Mouse (Mus musculus): ENCODE measurements around the gene Ntn3. TPM values are rescaled to one million over a fixed set of nuclear protein-coding genes. Genes with fewer than 3 reads are reported as not detected.

The Ntn3 gene
- polyA plus RNA-seq, 1 experiment from 2014 or later, result 5.4 TPM

Small RNAs within 50 kb of the gene (microRNA-seq; reads per million reads assigned to microRNA genes)
- gene Mir5134, result 0.66 reads per million
- gene Mir6965, result 0.83 reads per million

Other genes starting within 250 kb of the Ntn3 start
- gene Prss30, start 229.0 kb downstream of the Ntn3 start, polyA plus RNA-seq (2015; fragmentation: Nextera tagmentation; extraction: Ambion mirVana), result 0.18 and 0.21 TPM in 2 replicates
- gene Prss22, start 211.4 kb downstream of the Ntn3 start, polyA plus RNA-seq (2015; fragmentation: Nextera tagmentation; extraction: Ambion mirVana), result 4.2 and 6.7 TPM in 2 replicates
- 19.0 and 30.0 TPM in 2 replicates for gene Prss27, start 171.4 kb downstream of the Ntn3 start, polyA plus RNA-seq (2015; fragmentation: Nextera tagmentation; extraction: Ambion mirVana)
- gene Kctd5, start 136.0 kb downstream of the Ntn3 start, polyA plus RNA-seq (2015; fragmentation: Nextera tagmentation; extraction: Ambion mirVana), result 54.8 and 56.2 TPM in 2 replicates
- 36.6 and 38.6 TPM in 2 replicates for gene Pdpk1, start 58.6 kb downstream of the Ntn3 start, polyA plus RNA-seq (2015; fragmentation: Nextera tagmentation; extraction: Ambion mirVana)
- 26.1 and 27.0 TPM in 2 replicates for gene Amdhd2, start 45.8 kb downstream of the Ntn3 start, polyA plus RNA-seq (2015; fragmentation: Nextera tagmentation; extraction: Ambion mirVana)
- gene Atp6v0c, start 39.8 kb downstream of the Ntn3 start, polyA plus RNA-seq (2015; fragmentation: Nextera tagmentation; extraction: Ambion mirVana), result 504 and 564 TPM in 2 replicates
- 3.6 and 5.4 TPM in 2 replicates for gene Tbc1d24, start 4.0 kb downstream of the Ntn3 start, polyA plus RNA-seq (2015; fragmentation: Nextera tagmentation; extraction: Ambion mirVana)
- 7.6 and 9.7 TPM in 2 replicates for gene Tedc2, start 11.3 kb upstream of the Ntn3 start, polyA plus RNA-seq (2015; fragmentation: Nextera tagmentation; extraction: Ambion mirVana)
- 50.2 and 51.8 TPM in 2 replicates for gene Ccnf, start 42.0 kb upstream of the Ntn3 start, polyA plus RNA-seq (2015; fragmentation: Nextera tagmentation; extraction: Ambion mirVana)
- gene Abca17, start 141.5 kb upstream of the Ntn3 start, polyA plus RNA-seq (2015; fragmentation: Nextera tagmentation; extraction: Ambion mirVana), result not detected in 2 replicates
- 12.2 and 14.0 TPM in 2 replicates for gene Abca3, start 142.4 kb upstream of the Ntn3 start, polyA plus RNA-seq (2015; fragmentation: Nextera tagmentation; extraction: Ambion mirVana)
- 216 and 217 TPM in 2 replicates for gene Rnps1, start 205.0 kb upstream of the Ntn3 start, polyA plus RNA-seq (2015; fragmentation: Nextera tagmentation; extraction: Ambion mirVana)
- 153 and 166 TPM in 2 replicates for gene Eci1, start 217.1 kb upstream of the Ntn3 start, polyA plus RNA-seq (2015; fragmentation: Nextera tagmentation; extraction: Ambion mirVana)
- gene Dnase1l2, start 233.6 kb upstream of the Ntn3 start, polyA plus RNA-seq (2015; fragmentation: Nextera tagmentation; extraction: Ambion mirVana), result 9.2 and 19.9 TPM in 2 replicates

Data from stomach, embryonic 16.5 days (tissue).